Mouse (Mus musculus) cortical plate, adult 2 months (tissue): ENCODE measurements around the gene Pars2.

ENCODE experiments used
- CTCF ChIP-seq: fragments of 200-500 bp; IDR thresholded peaks from 2 replicates; pipeline ENCODE4 v1.5.1; 2011; ENCODE audit warnings: mild to moderate bottlenecking, control low read depth, low read length; ENCODE audit not compliant: insufficient read depth; ENCODE audit errors: extremely low read depth
- POLR2A ChIP-seq: fragments of 200-500 bp; IDR thresholded peaks from 2 replicates; pipeline ENCODE4 v1.6.1; 2011; ENCODE audit warnings: mild to moderate bottlenecking, low read length, control low read depth; ENCODE audit not compliant: insufficient read depth; ENCODE audit errors: extremely low read depth

DNA sequence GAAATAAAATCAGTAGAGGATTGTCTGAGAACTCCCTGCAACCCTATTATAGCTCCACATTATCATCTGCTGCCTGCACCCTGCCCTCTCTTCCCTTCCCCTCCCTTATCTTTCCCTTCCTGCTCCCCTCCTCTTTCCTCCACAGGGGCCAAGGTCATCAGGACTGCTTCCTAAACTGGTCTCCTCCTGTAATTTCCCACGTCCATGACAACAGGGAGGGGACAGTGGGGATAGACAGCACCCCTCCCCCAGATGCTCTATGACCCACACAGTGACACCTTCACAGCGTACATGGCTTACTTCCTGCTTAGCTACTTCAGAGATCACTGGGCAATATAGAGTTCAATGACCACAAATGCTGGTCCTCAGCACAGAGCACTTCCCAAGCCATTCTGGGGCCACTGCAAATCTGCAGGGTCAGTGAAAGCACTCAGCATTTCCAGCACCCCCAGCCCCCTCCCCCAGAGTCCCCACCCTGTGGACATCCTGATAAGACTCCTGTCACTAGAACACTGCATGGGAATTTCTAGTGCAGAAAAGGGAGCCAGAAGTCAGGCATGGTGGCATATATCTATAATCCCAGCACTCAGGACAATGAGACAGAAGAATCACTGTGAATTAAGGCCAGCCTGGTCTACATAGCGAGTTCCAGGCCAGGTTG is 37.9 kb downstream of the Pars2 start:
- TF ChIP-seq POLR2A, result no peak
- no peak for TF ChIP-seq CTCF
